Mouse (Mus musculus): Measurements from ENCODE around the gene Fbxo31. TPM values are rescaled to one million over a fixed set of nuclear protein-coding genes. Genes with fewer than 3 reads are reported as not detected.

Fbxo31 gene
- polyA plus RNA-seq, 1 experiment from 2014 or later, result 13.8 TPM

- no peak overlapping the region for H3K9ac ChIP-seq (ENCODE audit: low read length)
- no peaks in the 10 kb centered on the region for H3K4me1 ChIP-seq (ENCODE audit: control insufficient read depth, insufficient read depth, low read length)
- H3K4me2 ChIP-seq (ENCODE audit: low read depth, severe bottlenecking), result no peak overlapping the region
- peaks cover 11% of the 10 kb centered on the region for H3K36me3 ChIP-seq (ENCODE audit: control insufficient read depth, insufficient read depth, low read length)
- 96% methylated on average over 32 of the region's 32 CpGs for WGBS
- H3K27ac ChIP-seq (replicated peaks; ENCODE audit: low read depth, low read length), result no peak overlapping the region
- no peaks in the 10 kb centered on the region for H3K9me3 ChIP-seq (ENCODE audit: control insufficient read depth, low read length)
- no peak for DNase-seq (ENCODE audit: low spot score)
- H3K27me3 ChIP-seq (ENCODE audit: control insufficient read depth, insufficient read depth, low read length), result no peaks in the 10 kb centered on the region
- no peak overlapping the region for H3K4me3 ChIP-seq (ENCODE audit: low read depth, low read length)
- no peak for ATAC-seq (ENCODE audit: insufficient number of reproducible peaks, low FRiP score, low TSS enrichment, low read depth)
Measured at GRCm38 (mm10) chr8:121553831-121554475, 24.7 kb downstream of the Fbxo31 start.

GRCm38 (mm10) chr8:121552506-121552905 is 26.1 kb downstream of the Fbxo31 start:
- Histone ChIP-seq H3K4me3 (ENCODE audit: low read depth, low read length) (no peak overlapping the region), H3K9ac (ENCODE audit: low read length) (no peak overlapping the region), H3K27ac (replicated peaks; ENCODE audit: low read depth, low read length) (no peak overlapping the region), H3K4me2 (ENCODE audit: low read depth, severe bottlenecking) (no peak overlapping the region), H3K36me3 (ENCODE audit: control insufficient read depth, insufficient read depth, low read length) (peaks cover 11% of the 10 kb centered on the region), H3K9me3 (ENCODE audit: control insufficient read depth, low read length) (no peaks in the 10 kb centered on the region), H3K27me3 (ENCODE audit: control insufficient read depth, insufficient read depth, low read length) (no peaks in the 10 kb centered on the region), H3K4me1 (ENCODE audit: control insufficient read depth, insufficient read depth, low read length) (no peaks in the 10 kb centered on the region)
- ATAC-seq (ENCODE audit: insufficient number of reproducible peaks, low FRiP score, low TSS enrichment, low read depth), result no peak
- 94% methylated on average over 9 of the region's 9 CpGs for WGBS
- DNase-seq (ENCODE audit: low spot score), result no peak

GRCm38 (mm10) chr8:121551065-121551985 is 27.3 kb downstream of the Fbxo31 start:
- no peaks in the 10 kb centered on the region for H3K9me3 ChIP-seq (ENCODE audit: control insufficient read depth, low read length)
- 82% methylated on average over 24 of the region's 24 CpGs for WGBS
- no peak for ATAC-seq (ENCODE audit: insufficient number of reproducible peaks, low FRiP score, low TSS enrichment, low read depth)

GRCm38 (mm10) chr8:121550056-121550455 is 28.6 kb downstream of the Fbxo31 start:
- no peak overlapping the region for H3K4me3 ChIP-seq (ENCODE audit: low read depth, low read length)
- no peak overlapping the region for H3K27ac ChIP-seq (replicated peaks; ENCODE audit: low read depth, low read length)
- 87% methylated on average over 6 of the region's 6 CpGs for WGBS
- no peaks in the 10 kb centered on the region for H3K4me1 ChIP-seq (ENCODE audit: control insufficient read depth, insufficient read depth, low read length)
- no peak overlapping the region for H3K9ac ChIP-seq (ENCODE audit: low read length)
- H3K36me3 ChIP-seq (ENCODE audit: control insufficient read depth, insufficient read depth, low read length), result peaks cover 11% of the 10 kb centered on the region
- H3K9me3 ChIP-seq (ENCODE audit: control insufficient read depth, low read length), result no peaks in the 10 kb centered on the region
- no peak for DNase-seq (ENCODE audit: low spot score)
- no peaks in the 10 kb centered on the region for H3K27me3 ChIP-seq (ENCODE audit: control insufficient read depth, insufficient read depth, low read length)
- no peak overlapping the region for H3K4me2 ChIP-seq (ENCODE audit: low read depth, severe bottlenecking)
- ATAC-seq (ENCODE audit: insufficient number of reproducible peaks, low FRiP score, low TSS enrichment, low read depth), result no peak

More at GRCm38 (mm10) chr8:121551065-121551985, 27.3 kb downstream of the Fbxo31 start:
- no peak for DNase-seq (ENCODE audit: low spot score)
- Histone ChIP-seq H3K4me1 (ENCODE audit: control insufficient read depth, insufficient read depth, low read length) (no peaks in the 10 kb centered on the region), H3K4me2 (ENCODE audit: low read depth, severe bottlenecking) (no peak overlapping the region), H3K4me3 (ENCODE audit: low read depth, low read length) (no peak overlapping the region), H3K27ac (replicated peaks; ENCODE audit: low read depth, low read length) (no peak overlapping the region), H3K27me3 (ENCODE audit: control insufficient read depth, insufficient read depth, low read length) (no peaks in the 10 kb centered on the region), H3K9ac (ENCODE audit: low read length) (no peak overlapping the region), H3K36me3 (ENCODE audit: control insufficient read depth, insufficient read depth, low read length) (peaks cover 11% of the 10 kb centered on the region)

- no peaks in the 10 kb centered on the region for H3K4me1 ChIP-seq (ENCODE audit: control insufficient read depth, insufficient read depth, low read length)
- WGBS, result 11% methylated on average over 7 of the region's 7 CpGs
- H3K27me3 ChIP-seq (ENCODE audit: control insufficient read depth, insufficient read depth, low read length), result no peaks in the 10 kb centered on the region
- no peak overlapping the region for H3K4me3 ChIP-seq (ENCODE audit: low read depth, low read length)
- ATAC-seq (ENCODE audit: insufficient number of reproducible peaks, low FRiP score, low TSS enrichment, low read depth) (no peak), DNase-seq (ENCODE audit: low spot score) (peak; percentile 85)
- H3K9ac ChIP-seq (ENCODE audit: low read length), result no peak overlapping the region
- H3K27ac ChIP-seq (replicated peaks; ENCODE audit: low read depth, low read length), result no peak overlapping the region
- H3K36me3 ChIP-seq (ENCODE audit: control insufficient read depth, insufficient read depth, low read length), result peaks cover 5% of the 10 kb centered on the region; the same call in 1 of the 2 replicates
- no peak overlapping the region for H3K4me2 ChIP-seq (ENCODE audit: low read depth, severe bottlenecking)
- H3K9me3 ChIP-seq (ENCODE audit: control insufficient read depth, low read length), result no peaks in the 10 kb centered on the region
Measured at GRCm38 (mm10) chr8:121547132-121547531, 31.5 kb downstream of the Fbxo31 start.

GRCm38 (mm10) chr8:121544936-121545335 is 33.7 kb downstream of the Fbxo31 start:
- DNase-seq (ENCODE audit: low spot score), result no peak
- Histone ChIP-seq H3K36me3 (ENCODE audit: control insufficient read depth, insufficient read depth, low read length) (no peaks in the 10 kb centered on the region), H3K9ac (ENCODE audit: low read length) (no peak overlapping the region), H3K4me1 (ENCODE audit: control insufficient read depth, insufficient read depth, low read length) (no peaks in the 10 kb centered on the region), H3K27ac (replicated peaks; ENCODE audit: low read depth, low read length) (no peak overlapping the region), H3K4me3 (ENCODE audit: low read depth, low read length) (no peak overlapping the region), H3K9me3 (ENCODE audit: control insufficient read depth, low read length) (no peaks in the 10 kb centered on the region), H3K4me2 (ENCODE audit: low read depth, severe bottlenecking) (no peak overlapping the region), H3K27me3 (ENCODE audit: control insufficient read depth, insufficient read depth, low read length) (no peaks in the 10 kb centered on the region)
- ATAC-seq (ENCODE audit: insufficient number of reproducible peaks, low FRiP score, low TSS enrichment, low read depth), result no peak
- 79% methylated on average over 11 of the region's 11 CpGs for WGBS

GRCm38 (mm10) chr8:121544276-121544785 is 34.3 kb downstream of the Fbxo31 start, which contains the start of gene 1700018B08Rik:
Gene 1700018B08Rik, minus strand, starts transcription at chr8:121544320.
- DNase-seq (ENCODE audit: low spot score) (no peak), ATAC-seq (ENCODE audit: insufficient number of reproducible peaks, low FRiP score, low TSS enrichment, low read depth) (no peak)
- H3K4me1 ChIP-seq (ENCODE audit: control insufficient read depth, insufficient read depth, low read length), result no peaks in the 10 kb centered on the region
- no peaks in the 10 kb centered on the region for H3K9me3 ChIP-seq (ENCODE audit: control insufficient read depth, low read length)
- no peak within 1 kb of the TSS for H3K4me3 ChIP-seq (ENCODE audit: low read depth, low read length)
- H3K9ac ChIP-seq (ENCODE audit: low read length), result no peak within 1 kb of the TSS; the same call in 1 of the 2 replicates
- H3K27ac ChIP-seq (replicated peaks; ENCODE audit: low read depth, low read length), result no peak within 1 kb of the TSS
- no peak within 1 kb of the TSS for H3K4me2 ChIP-seq (ENCODE audit: low read depth, severe bottlenecking)
- H3K27me3 ChIP-seq (ENCODE audit: control insufficient read depth, insufficient read depth, low read length), result no peaks in the 10 kb centered on the region
- 85% methylated on average over 12 of the region's 12 CpGs for WGBS
- H3K36me3 ChIP-seq (ENCODE audit: control insufficient read depth, insufficient read depth, low read length), result no peaks in the 10 kb centered on the region

- no peak overlapping the region for H3K4me3 ChIP-seq (ENCODE audit: low read depth, low read length)
- H3K4me1 ChIP-seq (ENCODE audit: control insufficient read depth, insufficient read depth, low read length), result no peaks in the 10 kb centered on the region
- no peak overlapping the region for H3K4me2 ChIP-seq (ENCODE audit: low read depth, severe bottlenecking)
- H3K9ac ChIP-seq (ENCODE audit: low read length), result no peak overlapping the region
- WGBS, result 72% methylated on average over 13 of the region's 13 CpGs
- DNase-seq (ENCODE audit: low spot score) (no peak), ATAC-seq (ENCODE audit: insufficient number of reproducible peaks, low FRiP score, low TSS enrichment, low read depth) (no peak)
- H3K36me3 ChIP-seq (ENCODE audit: control insufficient read depth, insufficient read depth, low read length), result no peaks in the 10 kb centered on the region
- no peaks in the 10 kb centered on the region for H3K9me3 ChIP-seq (ENCODE audit: control insufficient read depth, low read length)
- no peak overlapping the region for H3K27ac ChIP-seq (replicated peaks; ENCODE audit: low read depth, low read length)
- H3K27me3 ChIP-seq (ENCODE audit: control insufficient read depth, insufficient read depth, low read length), result no peaks in the 10 kb centered on the region
Measured at GRCm38 (mm10) chr8:121542901-121543300, 35.7 kb downstream of the Fbxo31 start.
